Mouse (Mus musculus): Measurements from ENCODE around the gene Sptlc2. TPM values are rescaled to one million over a fixed set of nuclear protein-coding genes. Genes with fewer than 3 reads are reported as not detected.

Sptlc2 gene
- polyA plus RNA-seq, 1 experiment from 2014 or later, result 99.1 TPM

- no peak overlapping the region for H3K4me2 ChIP-seq
- 59% methylated on average over 4 of the region's 4 CpGs for WGBS
Measured at GRCm38 (mm10) chr12:87393447-87394145, 5.4 kb upstream of the Sptlc2 start.

DNA sequence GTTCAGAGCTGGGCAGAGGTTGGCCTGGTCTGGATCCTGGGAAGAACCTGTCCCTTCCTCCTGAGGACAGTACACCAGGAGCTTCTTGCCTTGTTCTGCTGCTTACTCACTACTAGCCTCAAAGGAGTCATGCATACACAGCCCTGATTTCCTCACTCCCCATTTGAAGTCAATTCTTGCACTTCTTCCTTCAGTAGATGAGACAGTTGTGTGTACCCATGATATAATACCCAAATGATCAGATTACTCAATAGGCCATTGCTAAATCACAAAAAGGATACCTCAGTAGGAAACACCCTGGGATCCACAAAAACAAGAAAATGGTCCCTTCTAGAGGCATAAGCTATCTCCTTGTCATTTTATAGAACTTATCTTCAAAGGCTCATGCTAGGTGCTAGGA is 3.2 kb upstream of the Sptlc2 start:
- H3K4me2 ChIP-seq, result no peak overlapping the region
- no peaks in the 10 kb centered on the region for H3K27me3 ChIP-seq (replicated peaks)
- no peak for ATAC-seq (ENCODE audit: insufficient read depth, low FRiP score, low read depth)
- H3K4me1 ChIP-seq, result no peaks in the 10 kb centered on the region
- no peak overlapping the region for H3K4me3 ChIP-seq (replicated peaks)
- H3K27ac ChIP-seq, result no peak overlapping the region
- H3K9ac ChIP-seq, result no peak overlapping the region
- H3K36me3 ChIP-seq, result no peaks in the 10 kb centered on the region
- no peaks in the 10 kb centered on the region for H3K9me3 ChIP-seq

More at GRCm38 (mm10) chr12:87393447-87394145, 5.4 kb upstream of the Sptlc2 start:
- no peak overlapping the region for H3K4me3 ChIP-seq (replicated peaks)
- no peaks in the 10 kb centered on the region for H3K9me3 ChIP-seq
- H3K4me1 ChIP-seq, result no peaks in the 10 kb centered on the region
- H3K27ac ChIP-seq, result no peak overlapping the region
- no peaks in the 10 kb centered on the region for H3K36me3 ChIP-seq
- H3K27me3 ChIP-seq (replicated peaks), result no peaks in the 10 kb centered on the region
- no peak overlapping the region for H3K9ac ChIP-seq
- no peak for ATAC-seq (ENCODE audit: insufficient read depth, low FRiP score, low read depth)

DNA sequence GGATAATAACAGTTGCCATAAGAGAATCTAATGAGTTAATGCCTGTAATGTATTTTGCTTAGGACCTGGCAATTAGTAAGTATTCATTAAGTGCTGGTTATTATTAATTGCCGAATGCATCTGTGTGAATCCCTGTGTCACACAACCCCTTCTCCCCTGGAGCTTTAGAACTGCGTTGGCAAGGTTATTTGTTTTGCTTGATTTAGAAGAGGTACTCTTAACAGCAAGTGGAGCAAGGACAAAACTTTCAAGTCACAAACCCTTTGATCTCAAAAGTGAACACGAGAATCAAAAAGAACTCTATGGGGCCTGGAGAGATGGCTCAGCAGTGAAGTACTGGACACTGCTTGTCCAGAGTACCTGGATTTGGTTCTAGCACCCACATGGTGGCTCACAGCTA is 1.1 kb upstream of the Sptlc2 start:
- Histone ChIP-seq H3K4me1 (no peaks in the 10 kb centered on the region), H3K27ac (no peak overlapping the region), H3K9me3 (no peaks in the 10 kb centered on the region), H3K4me3 (replicated peaks) (no peak overlapping the region), H3K27me3 (replicated peaks) (no peaks in the 10 kb centered on the region), H3K36me3 (no peaks in the 10 kb centered on the region), H3K4me2 (peak overlapping the region; percentile 93; the same call in 1 of the 2 replicates), H3K9ac (no peak overlapping the region)
- 73% methylated on average over 3 of the region's 3 CpGs for WGBS
- ATAC-seq (ENCODE audit: insufficient read depth, low FRiP score, low read depth), result no peak

DNA sequence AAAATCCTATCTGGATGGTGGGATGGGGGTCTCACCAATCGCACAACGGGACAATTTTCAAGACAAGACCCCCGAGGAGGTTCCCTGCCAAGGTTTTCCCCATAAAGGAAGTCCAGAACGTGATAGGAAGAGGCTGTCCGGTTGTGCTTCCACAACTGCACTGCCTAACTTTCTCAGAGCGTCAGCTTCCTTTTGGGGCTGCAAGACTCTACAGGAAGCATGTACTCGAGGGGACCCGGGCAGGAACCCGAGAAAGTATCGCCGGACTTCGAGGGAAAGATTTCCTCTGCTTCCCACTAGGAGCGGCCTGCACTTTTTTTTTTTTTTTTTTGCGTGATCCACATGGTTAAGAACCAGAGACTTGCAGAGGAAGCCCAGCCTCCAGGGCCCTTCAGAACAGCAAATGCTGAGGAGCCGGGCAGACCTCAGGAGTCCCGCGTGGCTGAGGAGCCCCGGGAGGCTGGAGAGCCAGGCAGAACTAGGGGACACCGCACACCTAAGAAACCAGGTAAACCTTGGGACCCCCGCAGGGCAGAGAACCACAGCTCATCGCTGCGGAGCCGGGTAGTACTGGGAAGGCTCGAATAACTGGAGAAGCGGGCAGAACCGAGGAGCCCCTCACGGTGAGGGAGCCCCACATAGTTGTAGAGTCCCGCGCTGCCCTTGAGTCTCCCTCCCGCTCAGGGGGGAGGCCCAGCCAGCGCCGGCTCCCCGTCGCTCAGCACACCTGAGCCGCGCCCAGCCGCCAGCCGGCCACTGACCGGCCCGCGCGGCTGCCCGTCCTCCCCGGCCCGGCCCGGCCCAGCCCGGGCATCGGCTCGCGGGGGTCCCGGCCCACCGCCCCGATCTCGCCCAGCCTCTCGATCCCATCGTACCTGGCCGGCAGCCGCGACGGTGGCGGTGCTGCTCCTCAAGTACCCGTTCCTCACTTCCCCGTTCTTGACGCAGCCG is 709 bp downstream of the Sptlc2 start:
- H3K36me3 ChIP-seq, result no peaks in the 10 kb centered on the region
- under 1% methylated on average over 65 of the region's 65 CpGs for WGBS

DNA sequence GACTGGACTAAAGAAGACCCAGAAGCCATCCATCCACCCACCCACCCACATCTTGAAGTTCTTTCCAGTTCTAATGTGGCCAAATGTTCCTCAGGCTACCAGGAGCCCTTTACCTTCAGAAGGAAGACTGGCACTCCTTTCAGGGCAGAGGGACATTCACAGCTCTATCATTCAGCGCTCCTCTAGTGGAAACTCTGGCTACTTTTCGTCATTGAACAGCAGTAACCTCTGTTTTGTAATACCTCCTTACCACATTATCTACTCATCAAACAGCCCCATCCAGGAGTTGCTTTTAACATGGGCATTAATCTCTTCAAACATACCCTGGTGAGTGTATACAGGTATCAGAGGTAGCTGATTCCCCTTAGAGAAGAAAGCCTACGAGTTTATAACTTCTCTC is 3.1 kb downstream of the Sptlc2 start:
- WGBS, result 93% methylated on average over 3 of the region's 3 CpGs
- Histone ChIP-seq H3K9ac (no peak overlapping the region), H3K9me3 (no peaks in the 10 kb centered on the region), H3K4me1 (no peaks in the 10 kb centered on the region), H3K4me3 (replicated peaks) (no peak overlapping the region), H3K36me3 (no peaks in the 10 kb centered on the region), H3K27ac (no peak overlapping the region), H3K27me3 (replicated peaks) (no peaks in the 10 kb centered on the region), H3K4me2 (no peak overlapping the region)
- ATAC-seq (ENCODE audit: insufficient read depth, low FRiP score, low read depth), result no peak

More for the DNA sequence above, 709 bp downstream of the Sptlc2 start:
- no peaks in the 10 kb centered on the region for H3K4me1 ChIP-seq
- peak overlapping the region; percentile 72 for H3K4me3 ChIP-seq (replicated peaks)
- H3K9ac ChIP-seq, result peak overlapping the region; percentile 67
- peak overlapping the region; percentile 93 for H3K4me2 ChIP-seq
- peak; percentile 12; the same call in 1 of the 2 replicates for ATAC-seq (ENCODE audit: insufficient read depth, low FRiP score, low read depth)
- H3K27ac ChIP-seq, result peak overlapping the region; percentile 81
- no peaks in the 10 kb centered on the region for H3K9me3 ChIP-seq
- H3K27me3 ChIP-seq (replicated peaks), result no peaks in the 10 kb centered on the region

- no peak for ATAC-seq (ENCODE audit: insufficient read depth, low FRiP score, low read depth)
Measured at GRCm38 (mm10) chr12:87381380-87381682, 6.8 kb downstream of the Sptlc2 start.

GRCm38 (mm10) chr12:87380586-87381379 is 7.4 kb downstream of the Sptlc2 start:
- H3K27ac ChIP-seq, result no peak overlapping the region
- no peaks in the 10 kb centered on the region for H3K36me3 ChIP-seq
- H3K9me3 ChIP-seq, result no peaks in the 10 kb centered on the region
- no peak overlapping the region for H3K4me3 ChIP-seq (replicated peaks)
- no peak overlapping the region for H3K9ac ChIP-seq
- H3K4me1 ChIP-seq, result no peaks in the 10 kb centered on the region
- no peaks in the 10 kb centered on the region for H3K27me3 ChIP-seq (replicated peaks)
- ATAC-seq (ENCODE audit: insufficient read depth, low FRiP score, low read depth), result no peak
- H3K4me2 ChIP-seq, result no peak overlapping the region
- WGBS, result 73% methylated on average over 10 of the region's 10 CpGs

More at GRCm38 (mm10) chr12:87381380-87381682, 6.8 kb downstream of the Sptlc2 start:
- H3K4me2 ChIP-seq, result no peak overlapping the region
- H3K9me3 ChIP-seq, result no peaks in the 10 kb centered on the region
- no peak overlapping the region for H3K27ac ChIP-seq
- 52% methylated on average over 2 of the region's 2 CpGs for WGBS
- H3K4me3 ChIP-seq (replicated peaks), result no peak overlapping the region
- no peak overlapping the region for H3K9ac ChIP-seq
- H3K27me3 ChIP-seq (replicated peaks), result no peaks in the 10 kb centered on the region
- no peaks in the 10 kb centered on the region for H3K36me3 ChIP-seq
- H3K4me1 ChIP-seq, result no peaks in the 10 kb centered on the region

DNA sequence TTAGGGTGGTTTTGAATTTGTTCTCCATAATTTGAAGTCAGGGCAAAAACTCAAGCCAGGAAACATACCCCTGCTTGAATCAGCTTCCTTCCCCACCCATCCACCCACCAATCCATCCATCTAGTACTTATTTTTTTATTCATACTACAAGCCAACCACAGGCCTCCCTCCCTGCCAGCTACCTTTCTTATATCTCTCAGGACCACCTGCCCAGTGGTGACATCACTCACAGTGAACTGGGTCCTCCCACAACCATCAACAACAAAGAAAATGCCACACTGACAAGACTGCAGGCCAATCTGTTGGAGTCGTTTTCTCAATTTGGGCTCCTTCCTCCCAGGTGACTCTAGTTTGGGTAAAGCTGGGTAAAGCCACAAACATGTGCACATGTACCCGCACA is 8.7 kb downstream of the Sptlc2 start:
- WGBS, result 85% methylated on average over 2 of the region's 2 CpGs
- H3K4me3 ChIP-seq (replicated peaks), result no peak overlapping the region
- no peaks in the 10 kb centered on the region for H3K27me3 ChIP-seq (replicated peaks)
- no peaks in the 10 kb centered on the region for H3K36me3 ChIP-seq
- ATAC-seq (ENCODE audit: insufficient read depth, low FRiP score, low read depth), result no peak
- no peak overlapping the region for H3K27ac ChIP-seq
- H3K9me3 ChIP-seq, result no peaks in the 10 kb centered on the region
- H3K9ac ChIP-seq, result no peak overlapping the region
- H3K4me1 ChIP-seq, result no peaks in the 10 kb centered on the region
- H3K4me2 ChIP-seq, result no peak overlapping the region

DNA sequence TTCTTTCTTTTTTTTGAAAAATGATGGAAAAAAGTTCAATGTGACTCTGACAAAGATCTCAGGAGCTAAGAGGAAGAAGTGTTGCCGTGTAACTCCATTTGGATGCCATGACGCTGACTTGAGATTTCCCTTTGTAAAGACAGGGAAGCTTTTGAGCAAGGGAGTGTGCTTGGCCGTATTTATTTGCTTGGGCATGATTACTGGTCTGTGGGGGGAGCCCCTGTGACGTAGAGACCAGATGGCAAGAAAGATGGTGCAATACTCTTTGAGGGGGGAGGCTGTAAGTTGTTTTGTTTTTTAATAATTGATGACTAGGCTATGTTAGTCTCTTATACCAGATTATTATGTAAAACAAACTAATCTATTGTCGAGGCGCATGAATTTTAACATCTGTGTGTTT is 14.0 kb downstream of the Sptlc2 start:
- H3K36me3 ChIP-seq, result no peaks in the 10 kb centered on the region
- 81% methylated on average over 6 of the region's 6 CpGs for WGBS
- H3K4me1 ChIP-seq, result no peaks in the 10 kb centered on the region
- ATAC-seq (ENCODE audit: insufficient read depth, low FRiP score, low read depth), result no peak
- no peak overlapping the region for H3K27ac ChIP-seq
- no peak overlapping the region for H3K4me3 ChIP-seq (replicated peaks)
- H3K4me2 ChIP-seq, result no peak overlapping the region
- no peaks in the 10 kb centered on the region for H3K27me3 ChIP-seq (replicated peaks)
- no peak overlapping the region for H3K9ac ChIP-seq
- no peaks in the 10 kb centered on the region for H3K9me3 ChIP-seq

DNA sequence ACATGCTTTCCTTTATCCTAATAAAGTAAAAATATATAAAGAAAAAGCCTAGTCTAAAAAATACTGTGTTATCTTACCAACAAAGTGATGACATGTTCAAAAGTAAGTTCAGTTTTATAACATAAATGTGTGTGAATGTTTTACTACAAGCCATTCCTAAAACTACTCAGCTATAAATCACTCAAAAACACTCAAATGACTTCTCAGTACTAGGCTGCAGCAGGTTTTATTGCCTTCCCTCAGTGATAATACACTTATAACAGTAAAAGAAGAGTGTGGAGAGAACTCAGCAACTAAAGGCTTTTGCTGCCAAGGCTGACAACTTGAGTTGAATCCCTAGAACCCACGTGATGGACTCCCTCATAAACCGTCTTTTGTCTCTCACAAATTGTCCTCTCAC is 18.8 kb downstream of the Sptlc2 start:
- WGBS, result 79% methylated on average over 2 of the region's 2 CpGs
- Histone ChIP-seq H3K9ac (no peak overlapping the region), H3K4me1 (no peaks in the 10 kb centered on the region; the same call in 1 of the 2 replicates), H3K36me3 (0 out of 2 replicates have a peak, but pooled peaks cover 4% of the 10 kb centered on the region), H3K27ac (no peak overlapping the region), H3K4me3 (replicated peaks) (no peak overlapping the region), H3K9me3 (no peaks in the 10 kb centered on the region), H3K27me3 (replicated peaks) (no peaks in the 10 kb centered on the region), H3K4me2 (no peak overlapping the region)
- ATAC-seq (ENCODE audit: insufficient read depth, low FRiP score, low read depth), result no peak

DNA sequence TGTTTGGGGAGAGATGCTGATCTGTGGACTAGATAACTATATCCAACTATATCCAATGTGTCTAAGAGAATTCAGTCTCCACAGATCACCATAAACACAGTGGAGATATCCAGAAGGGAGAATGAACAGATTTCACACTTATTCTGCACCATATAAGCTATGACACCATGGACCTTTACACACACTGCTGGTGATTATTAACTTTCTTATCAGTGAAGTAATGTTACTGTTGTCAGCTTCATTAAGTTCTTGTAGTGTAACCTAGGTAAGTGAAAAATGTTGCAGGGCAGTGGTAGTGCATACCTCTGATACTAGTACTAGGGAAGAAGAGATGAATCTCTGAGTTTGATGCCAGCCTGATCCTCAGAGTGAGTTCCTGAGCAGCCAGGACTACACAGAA is 20.1 kb downstream of the Sptlc2 start:
- Histone ChIP-seq H3K27me3 (replicated peaks) (no peaks in the 10 kb centered on the region), H3K4me3 (replicated peaks) (no peak overlapping the region), H3K9me3 (no peaks in the 10 kb centered on the region), H3K27ac (no peak overlapping the region), H3K9ac (no peak overlapping the region), H3K4me1 (no peaks in the 10 kb centered on the region; the same call in 1 of the 2 replicates), H3K4me2 (no peak overlapping the region), H3K36me3 (0 out of 2 replicates have a peak, but pooled peaks cover 4% of the 10 kb centered on the region)
- ATAC-seq (ENCODE audit: insufficient read depth, low FRiP score, low read depth), result no peak
